Mouse (Mus musculus) CH12.LX (cell line): Measurements from ENCODE around the gene Mgat2. TPM values are rescaled to one million over a fixed set of nuclear protein-coding genes. Genes with fewer than 3 reads are reported as not detected.

Experiments used
- DNase-seq: peaks from one replicate; pipeline ENCODE4 v3.0.0-alpha.2; 2013; ENCODE audit errors: extremely low read depth
- H3K27ac ChIP-seq: 2 replicates; pipeline ENCODE4 v1.5.1; 2012; ENCODE audit warnings: low read depth, mild to moderate bottlenecking, control low read depth, moderate library complexity; ENCODE audit not compliant: insufficient read depth
- H3K27me3 ChIP-seq: replicated peaks from 2 replicates; pipeline ENCODE3; 2012; ENCODE audit warnings: inconsistent platforms
- H3K36me3 ChIP-seq, 2 experiments: replicated peaks in 1 of 2; 2 replicates each; pipeline versions ENCODE3 to v1.6.1; 2012; ENCODE audit warnings: inconsistent platforms in 1 of 2, low read length in 1 of 2, mild to moderate bottlenecking in 1 of 2, mixed read lengths in 1 of 2, moderate library complexity in 1 of 2; ENCODE audit not compliant: control insufficient read depth in 1 of 2, insufficient read depth in 1 of 2
- H3K4me1 ChIP-seq, 2 experiments: 2 replicates each; pipeline ENCODE4 v1.6.1; 2012; ENCODE audit warnings: inconsistent platforms in 1 of 2, moderate library complexity in 1 of 2; ENCODE audit not compliant: insufficient read depth in 2 of 2, control insufficient read depth in 1 of 2
- H3K4me2 ChIP-seq: 2 replicates; pipeline ENCODE4 v1.6.1; 2012; ENCODE audit warnings: low read depth, mild to moderate bottlenecking, control low read depth; ENCODE audit not compliant: poor library complexity, insufficient read depth, severe bottlenecking
- H3K4me3 ChIP-seq, 3 experiments: fragments of 150-350 bp in 1 of 3; sonication (generic) in 1 of 3; replicated peaks in 1 of 3; 2 replicates each; pipeline versions ENCODE3 to v1.5.1; 2011 to 2012; ENCODE audit warnings: low read depth in 2 of 3, low read length in 2 of 3, mild to moderate bottlenecking in 2 of 3, moderate library complexity in 2 of 3, control low read depth in 1 of 3, improper control_type of control experiment in 1 of 3, inconsistent platforms in 1 of 3, mixed read lengths in 1 of 3; ENCODE audit not compliant: poor library complexity in 1 of 3
- H3K79me2 ChIP-seq: replicated peaks from 2 replicates; pipeline ENCODE4 v1.6.1; 2012; ENCODE audit warnings: mild to moderate bottlenecking, moderate library complexity; ENCODE audit not compliant: control insufficient read depth, poor library complexity, insufficient read depth, severe bottlenecking; ENCODE audit errors: extremely low read depth
- H3K9ac ChIP-seq: 2 replicates; pipeline ENCODE4 v1.6.1; 2012; ENCODE audit warnings: low read depth, mild to moderate bottlenecking, control low read depth, moderate library complexity; ENCODE audit not compliant: insufficient read depth
- H3K9me3 ChIP-seq: replicated peaks from 2 replicates; pipeline ENCODE3; 2012; ENCODE audit warnings: low read length, inconsistent platforms, mixed read lengths
- BHLHE40 ChIP-seq: IDR thresholded peaks from 2 replicates; pipeline ENCODE4 v1.6.1; 2011; ENCODE audit warnings: mild to moderate bottlenecking, low read depth, low read length, improper control_type of control experiment
- CHD1 ChIP-seq: IDR thresholded peaks from 2 replicates; pipeline ENCODE4 v1.6.1; 2012; ENCODE audit warnings: low read depth, low read length, improper control_type of control experiment, inconsistent platforms
- CHD2 ChIP-seq: IDR thresholded peaks from 2 replicates; pipeline ENCODE4 v1.6.1; 2011; ENCODE audit warnings: low read length, improper control_type of control experiment
- CTCF ChIP-seq, 2 experiments: IDR thresholded peaks in 1 of 2; conservative IDR thresholded peaks in 1 of 2; 2 replicates each; pipeline ENCODE4 v1.5.1; 2011 to 2012; ENCODE audit warnings: low read depth in 2 of 2, low read length in 2 of 2, improper control_type of control experiment in 1 of 2, inconsistent platforms in 1 of 2, mild to moderate bottlenecking in 1 of 2, moderate library complexity in 1 of 2
- E2F4 ChIP-seq: IDR thresholded peaks from 2 replicates; pipeline ENCODE4 v1.6.1; 2011; ENCODE audit warnings: low read depth, low read length, improper control_type of control experiment; ENCODE audit not compliant: insufficient replicate concordance
- ELF1 ChIP-seq: IDR thresholded peaks from 2 replicates; pipeline ENCODE4 v1.6.1; 2014; ENCODE audit warnings: low read depth, mild to moderate bottlenecking, inconsistent platforms, low read length, improper control_type of control experiment
- EP300 ChIP-seq: IDR thresholded peaks from 2 replicates; pipeline ENCODE4 v1.6.1; 2011; ENCODE audit warnings: low read length, improper control_type of control experiment
- ETS1 ChIP-seq: conservative IDR thresholded peaks from 2 replicates; pipeline ENCODE4 v1.6.1; 2012; ENCODE audit warnings: low read depth, mild to moderate bottlenecking, inconsistent platforms, low read length, improper control_type of control experiment, moderate library complexity
- GABPA ChIP-seq: IDR thresholded peaks from 2 replicates; pipeline ENCODE4 v1.6.1; 2012; ENCODE audit warnings: low read depth, low read length, improper control_type of control experiment, inconsistent platforms; ENCODE audit not compliant: insufficient replicate concordance
- HCFC1 ChIP-seq: IDR thresholded peaks from 2 replicates; pipeline ENCODE4 v1.6.1; 2012; ENCODE audit warnings: low read depth, mild to moderate bottlenecking, inconsistent platforms, low read length, improper control_type of control experiment
- IRF4 ChIP-seq: IDR thresholded peaks from 2 replicates; pipeline ENCODE4 v1.6.1; 2014; ENCODE audit warnings: low read depth, mild to moderate bottlenecking, inconsistent platforms, low read length, improper control_type of control experiment
- JUN ChIP-seq: IDR thresholded peaks from 2 replicates; pipeline ENCODE4 v1.6.1; 2011; ENCODE audit warnings: low read depth, mild to moderate bottlenecking, low read length, improper control_type of control experiment, moderate library complexity; ENCODE audit not compliant: insufficient read depth
- JUND ChIP-seq: conservative IDR thresholded peaks from 2 replicates; pipeline ENCODE4 v1.6.1; 2011; ENCODE audit warnings: low read depth, low read length, improper control_type of control experiment
- KAT2A ChIP-seq: IDR thresholded peaks from 2 replicates; pipeline ENCODE4 v1.6.1; 2012; ENCODE audit warnings: low read length, improper control_type of control experiment, inconsistent platforms; ENCODE audit not compliant: insufficient replicate concordance
- MAFK ChIP-seq: IDR thresholded peaks from 2 replicates; pipeline ENCODE4 v1.6.1; 2011; ENCODE audit warnings: low read length, improper control_type of control experiment; ENCODE audit not compliant: insufficient replicate concordance
- MAZ ChIP-seq: IDR thresholded peaks from 2 replicates; pipeline ENCODE4 v1.6.1; 2012; ENCODE audit warnings: low read depth, mild to moderate bottlenecking, inconsistent platforms, low read length, improper control_type of control experiment, moderate library complexity
- MXI1 ChIP-seq: IDR thresholded peaks from 2 replicates; pipeline ENCODE4 v1.6.1; 2011; ENCODE audit warnings: mild to moderate bottlenecking, low read depth, low read length, improper control_type of control experiment
- NELFE ChIP-seq: IDR thresholded peaks from 2 replicates; pipeline ENCODE4 v1.6.1; 2011; ENCODE audit warnings: low read depth, low read length, improper control_type of control experiment
- NRF1 ChIP-seq: IDR thresholded peaks from 2 replicates; pipeline ENCODE4 v1.6.1; 2014; ENCODE audit warnings: low read depth, mild to moderate bottlenecking, inconsistent platforms, low read length, improper control_type of control experiment, moderate library complexity
- POLR2A ChIP-seq: IDR thresholded peaks from 2 replicates; pipeline ENCODE4 v1.6.1; 2011; ENCODE audit warnings: low read depth, mild to moderate bottlenecking, improper control_type of control experiment, low read length
- POLR2AphosphoS2 ChIP-seq: IDR thresholded peaks from 2 replicates; pipeline ENCODE4 v1.6.1; 2011; ENCODE audit warnings: low read depth, low read length, improper control_type of control experiment
- RAD21 ChIP-seq: IDR thresholded peaks from 2 replicates; pipeline ENCODE4 v1.6.1; 2011; ENCODE audit warnings: low read depth, mild to moderate bottlenecking, low read length, improper control_type of control experiment, moderate library complexity
- RCOR1 ChIP-seq: conservative IDR thresholded peaks from 2 replicates; pipeline ENCODE4 v1.6.1; 2012; ENCODE audit warnings: low read depth, mild to moderate bottlenecking, inconsistent platforms, low read length, improper control_type of control experiment
- SIN3A ChIP-seq: IDR thresholded peaks from 2 replicates; pipeline ENCODE4 v1.6.1; 2012; ENCODE audit warnings: low read length, improper control_type of control experiment, inconsistent platforms
- TBP ChIP-seq: conservative IDR thresholded peaks from 2 replicates; pipeline ENCODE4 v1.6.1; 2011; ENCODE audit warnings: low read depth, low read length, improper control_type of control experiment
- TCF12 ChIP-seq: IDR thresholded peaks from 2 replicates; pipeline ENCODE4 v1.6.1; 2014; ENCODE audit warnings: low read depth, mild to moderate bottlenecking, inconsistent platforms, low read length, improper control_type of control experiment
- UBTF ChIP-seq: IDR thresholded peaks from 2 replicates; pipeline ENCODE4 v1.6.1; 2012; ENCODE audit warnings: low read depth, mild to moderate bottlenecking, inconsistent platforms, low read length, improper control_type of control experiment, moderate library complexity
- USF1 ChIP-seq: IDR thresholded peaks from 2 replicates; pipeline ENCODE4 v1.6.1; 2014; ENCODE audit warnings: low read depth, mild to moderate bottlenecking, inconsistent platforms, low read length, improper control_type of control experiment
- USF2 ChIP-seq: conservative IDR thresholded peaks from 2 replicates; pipeline ENCODE4 v1.6.1; 2011; ENCODE audit warnings: low read depth, low read length, improper control_type of control experiment
- ZNF384 ChIP-seq: IDR thresholded peaks from 2 replicates; pipeline ENCODE4 v1.6.1; 2012; ENCODE audit warnings: low read depth, low read length, improper control_type of control experiment, inconsistent platforms
- dilution Hi-C: fragments of 300-500 bp; cut with MboI; formaldehyde crosslinking; loops from 2 replicates; pipeline ENCODE4 v1.14.3; 2020; ENCODE audit warnings: low sequenced_read_pairs; ENCODE audit not compliant: extremely low pct_unique_long_range_greater_than_20kb, extremely low pct_ligation_motif_present
- in situ Hi-C: fragments of 300-500 bp; cut with MboI; formaldehyde crosslinking; loops from 3 replicates; pipeline ENCODE4 v1.14.3; 2019; ENCODE audit warnings: low sequenced_read_pairs, low pct_ligation_motif_present, low pct_unique_long_range_greater_than_20kb, mixed read lengths
- polyA plus RNA-seq: library from polyadenylated mRNA; unstranded; fragments of >175 nt; gene quantifications from 2 replicates; pipeline ENCODE4 v1.2.1, GENCODE M21; 2012; ENCODE audit warnings: low read depth; ENCODE audit not compliant: insufficient read length
- total RNA-seq, 2 experiments: library from RNA; depleted of rRNA; stranded (reverse); fragments of 300-350 nt in 1 of 2; fragments of >200 nt in 1 of 2; gene quantifications; 2 replicates each; pipeline ENCODE4 v1.2.3; 2012 to 2014

Mgat2 gene
- total and polyA plus RNA-seq, 3 experiments: 54.2 to 106 (median 58.1) TPM

- Histone ChIP-seq H3K79me2 (no peaks in the 10 kb centered on the region), H3K27me3 (no peaks in the 10 kb centered on the region), H3K9ac (no peak overlapping the region), H3K27ac (peak overlapping the region; percentile 69), H3K4me2 (no peak overlapping the region), H3K4me1 (peaks cover 4 to 79% of the 10 kb centered on the region in 2 experiments; a peak in 2 of 4 replicates), H3K36me3 (peaks cover 35 to 67% of the 10 kb centered on the region in 2 experiments), H3K9me3 (no peaks in the 10 kb centered on the region), H3K4me3 (no peak overlapping the region)
- in situ Hi-C loops: loop anchor here (25.0 kb wide), 2 partner anchors 372 to 472 kb away; partner anchors contain the start of genes Sos2 and Vcpkmt
- TF ChIP-seq BHLHE40 (no peak), NELFE (no peak), RCOR1 (no peak), CHD1 (no peak), CTCF (conservative IDR thresholded peaks at IDR 0.05 in 1 of 2, IDR thresholded peaks at IDR 0.05 in 1 of 2; ENCODE audit: low read depth in 2 of 2, low read length in 2 of 2) (no peak), POLR2AphosphoS2 (no peak), NRF1 (no peak), JUN (no peak), USF2 (no peak), MXI1 (no peak), ETS1 (no peak), UBTF (no peak), POLR2A (no peak), E2F4 (no peak), TCF12 (no peak), CHD2 (no peak), USF1 (no peak), JUND (no peak), MAFK (no peak)
- dilution Hi-C loops: no loop called here
- DNase-seq: no peak
Measured at GRCm38 (mm10) chr12:69215000-69215785, 31.2 kb downstream of the Mgat2 start.

GRCm38 (mm10) chr12:69216587-69216986, 32.6 kb downstream of the Mgat2 start:
- in situ Hi-C loops (loop anchor here (25.0 kb wide), 2 partner anchors 371 to 471 kb away; partner anchors contain the start of genes Sos2 and Vcpkmt), dilution Hi-C loops (no loop called here)
- H3K36me3 ChIP-seq: peaks cover 42 to 68% of the 10 kb centered on the region in 2 experiments
- no peaks in the 10 kb centered on the region for H3K27me3 ChIP-seq
- no peaks in the 10 kb centered on the region for H3K79me2 ChIP-seq
- no peaks in the 10 kb centered on the region for H3K9me3 ChIP-seq
- H3K4me2 ChIP-seq: no peak overlapping the region
- H3K9ac ChIP-seq: no peak overlapping the region
- H3K4me3 ChIP-seq: no peak overlapping the region
- peak overlapping the region; percentile 69 for H3K27ac ChIP-seq
- DNase-seq: peak; percentile 79
- peaks cover 4 to 83% of the 10 kb centered on the region in 2 experiments; a peak in 2 of 4 replicates for H3K4me1 ChIP-seq
- no peak for TF ChIP-seq MAZ
- peak; percentile 50 for TF ChIP-seq BHLHE40
- 0 out of 2 replicates have a peak, but pooled peaks have one; percentile 20 for TF ChIP-seq TBP
- no peak for TF ChIP-seq E2F4
- peak; percentile 67 for TF ChIP-seq ETS1
- TF ChIP-seq MAFK: peak; percentile 29; the same call in 1 of the 2 replicates
- TF ChIP-seq EP300: peak; percentile 88
- no peak for TF ChIP-seq SIN3A
- no peak for TF ChIP-seq KAT2A
- TF ChIP-seq ZNF384: peak; percentile 89
- no peak for TF ChIP-seq GABPA
- no peak for TF ChIP-seq JUND
- TF ChIP-seq UBTF: no peak
- TF ChIP-seq HCFC1: no peak
- peak; percentile 89 for TF ChIP-seq TCF12
- no peak for TF ChIP-seq IRF4
- TF ChIP-seq ELF1: 0 out of 2 replicates have a peak, but pooled peaks have one; percentile 27
- no peak for TF ChIP-seq POLR2A
- TF ChIP-seq RAD21: no peak
- no peak for TF ChIP-seq JUN
